Mouse (Mus musculus): ENCODE measurements around the gene Pde2a.

- TF ChIP-seq POLR2A (IDR thresholded peaks at IDR 0.05; ENCODE audit: insufficient read depth, low read length) (no peak), CTCF (IDR thresholded peaks at IDR 0.05; ENCODE audit: low read depth, low read length) (no peak), EP300 (IDR thresholded peaks at IDR 0.05; ENCODE audit: insufficient read depth, low read depth, low read length) (no peak)
These were observed 43.7 kb upstream of the Pde2a start for GRCm38 (mm10) chr7:101377741-101378262.

All from ES-Bruce4 (cell line).